ENCODE assay signal across 9 mouse cellular contexts in genomic region chr3:56067849-56068248, GRCm38 (mm10).
DNase-seq lines count a peak whose midpoint lies in the region; ATAC-seq and TF ChIP-seq lines count a peak whose summit lies in the region.
"Had no signal": no experiment of that assay in that cellular context is flagged by ENCODE, and none has a peak within 500 bp of the region (broad histone marks: within the 10 kb centered on the region; RNA-seq: fewer than 3 reads in every experiment).

No protein-coding gene starts in this region.

- peak; percentile 51 for DNase-seq in limb, embryonic 14.5 days (ENCODE audit: low spot score)
- DNase-seq in limb, embryonic 10.5 days (ENCODE audit: low spot score): no peak
- peak; percentile 93 for DNase-seq in fat pad, adult 2 months (ENCODE audit: extremely low read depth, low read depth, low spot score)
- peak; percentile 26 for DNase-seq in stomach, postnatal 0 days (ENCODE audit: low spot score)
- DNase-seq in frontal cortex, postnatal 14 days (ENCODE audit: low spot score in 2 of 2): no peak
- DNase-seq in layer of hippocampus, adult 9-10 months (ENCODE audit: low spot score): no peak

- no peak overlapping the region for H3K4me2 ChIP-seq in forebrain, embryonic 16.5 days (ENCODE audit: low read length)
- H3K4me2 ChIP-seq in forebrain, embryonic 15.5 days (replicated peaks): no peak overlapping the region
- no peak overlapping the region for H3K4me2 ChIP-seq in limb, embryonic 14.5 days (replicated peaks; ENCODE audit: low read depth, low read length, severe bottlenecking)
- H3K4me2 ChIP-seq in stomach, postnatal 0 days (replicated peaks; ENCODE audit: low read depth): no peak overlapping the region
- H3K4me2 ChIP-seq: neural tube, embryonic 15.5 days had no signal

- H3K4me1 ChIP-seq in forebrain, embryonic 16.5 days (replicated peaks; ENCODE audit: control insufficient read depth, insufficient read depth, low read length): peaks cover 5% of the 10 kb centered on the region
- H3K4me1 ChIP-seq in forebrain, embryonic 15.5 days: peaks cover 5% of the 10 kb centered on the region; the same call in 1 of the 2 replicates
- H3K4me1 ChIP-seq in limb, embryonic 14.5 days (ENCODE audit: control insufficient read depth, insufficient read depth, low read length): peaks cover 3% of the 10 kb centered on the region; the same call in 1 of the 2 replicates
- no peaks in the 10 kb centered on the region for H3K4me1 ChIP-seq in limb, embryonic 10.5 days
- no peaks in the 10 kb centered on the region for H3K4me1 ChIP-seq in stomach, postnatal 0 days (replicated peaks; ENCODE audit: control insufficient read depth, insufficient read depth)
- H3K4me1 ChIP-seq: neural tube, embryonic 15.5 days had no signal

- WGBS in forebrain, embryonic 16.5 days: 54% methylated on average over 6 of the region's 6 CpGs
- 60% methylated on average over 6 of the region's 6 CpGs for WGBS in forebrain, embryonic 15.5 days
- WGBS in limb, embryonic 14.5 days: 80% methylated on average over 6 of the region's 6 CpGs
- WGBS in limb, embryonic 10.5 days: 96% methylated on average over 6 of the region's 6 CpGs
- WGBS in stomach, postnatal 0 days: 44% methylated on average over 6 of the region's 6 CpGs

- no peak for TF ChIP-seq CTCF in stomach, postnatal 0 days (IDR thresholded peaks at IDR 0.05; ENCODE audit: low read depth)

- H3K27me3 ChIP-seq in forebrain, embryonic 16.5 days (replicated peaks; ENCODE audit: control insufficient read depth, insufficient read depth, low read length): no peaks in the 10 kb centered on the region
- H3K27me3 ChIP-seq in forebrain, embryonic 15.5 days: no peaks in the 10 kb centered on the region
- no peaks in the 10 kb centered on the region for H3K27me3 ChIP-seq in limb, embryonic 14.5 days (ENCODE audit: control insufficient read depth, insufficient read depth, low read length)
- H3K27me3 ChIP-seq in limb, embryonic 10.5 days (ENCODE audit: low read depth, poor library complexity, severe bottlenecking): no peaks in the 10 kb centered on the region
- H3K27me3 ChIP-seq in stomach, postnatal 0 days (ENCODE audit: control insufficient read depth, insufficient read depth, low read length): no peaks in the 10 kb centered on the region
- H3K27me3 ChIP-seq: neural tube, embryonic 15.5 days had no signal

- H3K9me3 ChIP-seq in forebrain, embryonic 16.5 days (ENCODE audit: control insufficient read depth, low read length): no peaks in the 10 kb centered on the region
- H3K9me3 ChIP-seq in forebrain, embryonic 15.5 days: no peaks in the 10 kb centered on the region
- no peaks in the 10 kb centered on the region for H3K9me3 ChIP-seq in limb, embryonic 14.5 days (ENCODE audit: control insufficient read depth, low read length)
- H3K9me3 ChIP-seq in limb, embryonic 10.5 days (replicated peaks): no peaks in the 10 kb centered on the region
- no peaks in the 10 kb centered on the region for H3K9me3 ChIP-seq in stomach, postnatal 0 days (ENCODE audit: control insufficient read depth, low read length)
- H3K9me3 ChIP-seq: neural tube, embryonic 15.5 days had no signal

- 0 out of 2 replicates have a peak overlapping the region, but pooled peaks have one; percentile 18 for H3K27ac ChIP-seq in forebrain, embryonic 16.5 days (ENCODE audit: low read length)
- no peak overlapping the region for H3K27ac ChIP-seq in forebrain, embryonic 15.5 days (replicated peaks)
- no peak overlapping the region for H3K27ac ChIP-seq in limb, embryonic 14.5 days (replicated peaks; ENCODE audit: low read depth, low read length)
- no peak overlapping the region for H3K27ac ChIP-seq in limb, embryonic 10.5 days
- H3K27ac ChIP-seq in stomach, postnatal 0 days (replicated peaks): no peak overlapping the region
- H3K27ac ChIP-seq: neural tube, embryonic 15.5 days had no signal

- H3K4me3 ChIP-seq in forebrain, embryonic 16.5 days (replicated peaks; ENCODE audit: low read length): no peak overlapping the region
- H3K4me3 ChIP-seq in forebrain, embryonic 15.5 days: no peak overlapping the region
- H3K4me3 ChIP-seq in limb, embryonic 14.5 days (replicated peaks; ENCODE audit: low read length): no peak overlapping the region
- no peak overlapping the region for H3K4me3 ChIP-seq in limb, embryonic 10.5 days
- no peak overlapping the region for H3K4me3 ChIP-seq in stomach, postnatal 0 days (ENCODE audit: low read depth, low read length)
- H3K4me3 ChIP-seq: neural tube, embryonic 15.5 days had no signal

- H3K36me3 ChIP-seq in forebrain, embryonic 16.5 days (ENCODE audit: control insufficient read depth, insufficient read depth): peaks cover 6% of the 10 kb centered on the region
- peaks cover 4% of the 10 kb centered on the region; the same call in 1 of the 2 replicates for H3K36me3 ChIP-seq in forebrain, embryonic 15.5 days
- no peaks in the 10 kb centered on the region; the same call in 1 of the 2 replicates for H3K36me3 ChIP-seq in limb, embryonic 14.5 days (ENCODE audit: control insufficient read depth, insufficient read depth, low read length)
- H3K36me3 ChIP-seq in limb, embryonic 10.5 days: peaks cover 7% of the 10 kb centered on the region; the same call in 1 of the 2 replicates
- no peaks in the 10 kb centered on the region for H3K36me3 ChIP-seq in stomach, postnatal 0 days (ENCODE audit: control insufficient read depth, insufficient read depth, low read length)

- no peak for ATAC-seq in forebrain, embryonic 16.5 days
- ATAC-seq in forebrain, embryonic 15.5 days (replicated peaks): no peak
- no peak for ATAC-seq in limb, embryonic 14.5 days (ENCODE audit: low FRiP score, low read depth)
- no peak for ATAC-seq in stomach, postnatal 0 days (ENCODE audit: low FRiP score, low TSS enrichment)

- TF ChIP-seq EP300 in stomach, postnatal 0 days (optimal IDR thresholded peaks at IDR 0.05): no peak

- H3K9ac ChIP-seq in forebrain, embryonic 16.5 days (replicated peaks; ENCODE audit: low read depth, low read length): no peak overlapping the region
- no peak overlapping the region for H3K9ac ChIP-seq in forebrain, embryonic 15.5 days (replicated peaks)
- H3K9ac ChIP-seq in limb, embryonic 14.5 days (ENCODE audit: low read depth, low read length, severe bottlenecking): no peak overlapping the region
- no peak overlapping the region for H3K9ac ChIP-seq in stomach, postnatal 0 days (ENCODE audit: low read length)
- H3K9ac ChIP-seq: neural tube, embryonic 15.5 days had no signal

- no peak for TF ChIP-seq POLR2A in limb, embryonic 14.5 days (IDR thresholded peaks at IDR 0.05; ENCODE audit: borderline replicate concordance, extremely low read depth, insufficient read depth, insufficient read length)

Comparison
In these comparisons a context has a peak if more than half of its experiments do, and no peak if none do; other contexts are left out.
1. DNase-seq: peak in limb, embryonic 14.5 days (single experiment), fat pad, adult 2 months (single experiment) and stomach, postnatal 0 days (single experiment); none in limb, embryonic 10.5 days (single experiment), frontal cortex, postnatal 14 days (0 of 2) and layer of hippocampus, adult 9-10 months (single experiment).